Mouse (Mus musculus) A20 (cell line): Measurements from ENCODE around the gene Ralgapb.

Experiments
- DNase-seq: peaks from one replicate; pipeline ENCODE4 v3.0.0-alpha.2; 2011; ENCODE audit warnings: low read depth, low spot score

The Ralgapb gene

DNA sequence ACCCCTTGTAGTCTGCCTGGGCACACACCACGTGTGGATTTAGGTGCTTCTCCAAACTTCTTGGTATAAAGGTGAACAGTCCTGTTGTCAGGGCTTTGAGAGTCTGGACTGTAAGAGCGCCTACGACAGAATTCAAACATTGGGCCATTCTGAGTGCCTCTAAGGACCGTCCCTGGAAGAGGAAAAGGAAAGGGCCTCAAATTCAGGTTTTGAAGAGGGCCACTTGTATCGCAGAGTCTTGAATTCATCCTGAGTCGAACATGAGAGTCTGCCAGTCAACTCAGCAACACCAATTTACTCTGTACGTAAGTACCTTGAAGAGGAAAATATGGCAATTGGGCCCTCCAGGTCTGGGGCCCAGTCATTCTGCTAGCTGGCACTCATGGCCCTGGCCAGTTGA, 6.7 kb upstream of the Ralgapb start:
- DNase-seq = no peak

DNA sequence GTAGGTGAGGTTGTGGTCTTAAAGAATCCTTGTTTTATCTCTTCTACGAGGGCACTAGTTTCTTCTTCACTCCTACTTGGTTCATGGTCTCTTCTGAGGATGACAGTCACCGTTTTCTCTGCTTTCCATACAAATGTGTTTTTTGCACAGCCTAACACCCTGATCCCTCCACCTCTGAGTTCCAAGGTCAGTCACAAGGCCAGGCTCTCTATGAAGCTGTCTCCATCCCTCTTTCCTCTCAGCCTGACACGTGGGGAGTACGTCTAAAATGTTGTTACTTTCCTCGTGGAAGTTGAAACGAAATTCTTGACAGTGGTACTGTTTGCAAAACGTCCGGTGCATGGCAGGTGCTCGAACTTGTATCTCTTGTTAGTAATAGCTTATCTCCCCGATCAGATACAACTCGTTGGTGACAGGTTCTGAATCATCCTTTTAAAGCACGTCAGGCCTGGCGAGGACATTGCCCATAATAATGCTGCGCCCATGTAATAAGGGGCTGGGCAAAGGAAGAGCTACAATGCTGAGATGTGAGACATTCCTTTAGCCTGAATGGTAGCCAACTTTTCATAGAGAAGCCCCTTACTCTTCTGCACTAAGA, 552 bp upstream of the Ralgapb start:
- DNase-seq = no peak

DNA sequence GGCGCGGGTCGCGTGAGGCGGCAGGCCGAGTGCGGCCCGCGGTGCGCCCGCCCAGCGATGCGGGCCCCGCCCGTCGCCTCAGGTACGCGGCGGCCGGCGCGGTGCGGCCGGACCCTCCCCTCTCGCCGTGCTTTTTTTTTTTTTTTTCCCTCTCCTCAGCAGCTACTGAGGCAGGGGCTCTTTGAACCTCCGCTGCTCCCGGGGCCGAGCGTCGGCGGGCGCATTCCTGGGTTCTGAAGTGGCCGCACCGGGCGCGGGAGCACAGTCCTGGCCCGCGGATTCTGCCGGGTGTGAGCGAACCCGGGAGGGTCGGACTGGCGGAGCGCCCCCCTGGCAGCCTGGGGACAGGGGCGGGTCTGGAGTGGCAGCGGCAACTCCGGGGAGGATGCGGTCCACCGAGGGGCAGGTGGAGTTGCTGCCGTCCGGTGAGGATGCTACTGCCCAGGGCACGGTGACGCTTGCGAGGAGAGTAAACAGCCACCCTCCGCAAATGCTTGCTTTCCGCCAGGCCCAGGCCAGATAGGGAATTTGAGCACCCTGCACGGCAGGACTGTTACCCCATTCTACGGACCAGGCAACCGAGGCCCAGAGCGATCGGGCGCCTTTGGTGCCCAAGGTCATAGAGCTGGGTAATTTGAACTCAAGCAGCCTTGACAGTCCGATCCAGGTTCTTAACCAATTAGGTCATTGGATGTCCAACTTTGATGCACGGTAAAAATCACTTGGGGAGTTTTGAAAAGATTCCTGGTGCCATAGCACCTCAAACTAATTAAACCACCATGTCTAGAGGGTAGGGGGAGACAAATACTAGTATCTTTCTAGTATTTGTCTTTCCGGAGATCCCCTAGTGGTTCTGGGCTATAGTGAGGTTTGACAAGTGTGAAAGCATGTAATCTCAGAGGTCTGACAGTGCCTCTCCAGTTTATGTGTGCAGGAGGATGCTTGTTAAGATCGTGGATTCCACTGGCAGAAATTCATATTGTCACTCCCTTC, 670 bp downstream of the Ralgapb start:
- DNase-seq = peak; percentile 65

DNA sequence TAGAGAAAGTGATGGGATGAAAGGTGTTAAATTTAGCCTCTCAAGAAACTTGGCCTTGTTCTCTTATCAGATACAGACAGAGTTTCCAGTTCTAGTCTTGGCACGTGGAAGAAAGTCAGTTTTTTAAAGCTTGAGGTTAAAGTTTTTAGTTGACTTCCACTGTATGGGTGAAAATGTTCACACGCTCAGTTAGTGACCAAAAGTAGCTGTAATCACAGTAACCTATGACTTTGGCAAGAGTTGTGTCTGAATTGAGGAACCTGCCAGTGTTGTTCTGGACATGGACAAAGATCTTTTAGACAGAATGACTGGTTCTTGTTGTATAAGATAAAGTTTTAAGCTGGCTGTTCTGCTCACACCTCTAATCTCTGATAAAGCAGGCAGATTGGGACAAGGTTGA, 3.6 kb downstream of the Ralgapb start:
- DNase-seq = no peak

DNA sequence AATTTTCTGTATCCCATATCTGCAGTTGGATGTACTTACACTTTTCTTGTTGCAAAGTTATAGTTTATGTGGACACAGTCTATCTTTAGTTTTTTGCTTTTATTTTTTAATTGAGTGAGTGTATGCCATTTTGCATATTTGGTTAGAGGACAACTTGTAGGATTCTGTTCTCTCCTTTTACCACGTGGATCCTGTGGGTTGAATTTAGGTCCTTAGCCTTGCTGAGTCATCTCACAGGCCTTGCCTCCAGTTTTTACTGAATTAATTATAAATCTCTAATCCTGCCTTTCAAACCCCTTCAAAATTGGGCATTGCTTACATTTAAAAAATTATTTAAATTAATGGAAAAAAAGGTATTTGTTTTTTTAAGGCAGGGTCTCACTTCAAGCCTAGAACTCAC, 6.2 kb downstream of the Ralgapb start:
- DNase-seq = no peak

- no peak for DNase-seq
Measured at GRCm38 (mm10) chr2:158418663-158419062, 9.0 kb downstream of the Ralgapb start.

DNA sequence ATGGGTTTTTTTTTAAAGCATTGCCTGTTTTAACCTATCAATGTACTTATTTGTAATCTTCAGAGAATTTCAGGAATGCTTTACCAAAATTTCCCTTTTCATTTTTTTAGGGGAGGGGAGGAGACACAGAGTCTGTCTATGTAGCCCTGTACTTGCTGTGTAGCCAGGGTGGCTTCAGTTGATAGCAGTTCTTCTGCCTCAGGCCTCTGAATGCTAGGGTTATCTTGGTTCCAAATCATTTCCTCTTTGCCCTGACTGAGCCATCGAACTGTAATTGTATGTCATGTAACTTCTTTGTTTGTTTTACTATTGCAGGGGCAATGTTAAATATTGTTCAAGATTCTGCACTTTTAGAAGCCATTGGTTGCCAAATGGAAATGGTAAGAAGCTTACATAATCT, 36.2 kb downstream of the Ralgapb start:
- no peak for DNase-seq

- DNase-seq = no peak
Measured at GRCm38 (mm10) chr2:158449845-158450244, 40.2 kb downstream of the Ralgapb start.

- DNase-seq = no peak
Measured at GRCm38 (mm10) chr2:158456451-158456850, 46.8 kb downstream of the Ralgapb start.

GRCm38 (mm10) chr2:158457610-158458009, 48.0 kb downstream of the Ralgapb start:
- DNase-seq = no peak

DNA sequence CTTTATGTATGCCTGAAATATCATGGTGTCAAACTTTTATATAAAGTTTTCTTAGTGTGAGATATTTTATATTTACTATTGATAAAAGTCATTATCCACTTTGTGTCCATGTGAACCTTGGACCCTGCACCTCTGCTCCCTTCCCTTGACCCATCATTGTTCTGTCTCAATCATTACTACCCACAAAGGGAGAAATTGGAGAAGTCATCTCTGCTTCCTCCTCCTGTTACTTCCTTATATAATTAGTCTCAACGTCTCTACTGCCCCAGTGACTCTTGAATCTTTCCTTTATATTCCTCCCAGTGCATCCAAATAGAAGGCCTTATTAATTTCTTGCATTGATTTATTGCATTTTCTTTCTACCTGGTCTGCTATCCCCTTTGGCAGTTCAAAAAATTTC, 52.8 kb downstream of the Ralgapb start:
- no peak for DNase-seq

DNA sequence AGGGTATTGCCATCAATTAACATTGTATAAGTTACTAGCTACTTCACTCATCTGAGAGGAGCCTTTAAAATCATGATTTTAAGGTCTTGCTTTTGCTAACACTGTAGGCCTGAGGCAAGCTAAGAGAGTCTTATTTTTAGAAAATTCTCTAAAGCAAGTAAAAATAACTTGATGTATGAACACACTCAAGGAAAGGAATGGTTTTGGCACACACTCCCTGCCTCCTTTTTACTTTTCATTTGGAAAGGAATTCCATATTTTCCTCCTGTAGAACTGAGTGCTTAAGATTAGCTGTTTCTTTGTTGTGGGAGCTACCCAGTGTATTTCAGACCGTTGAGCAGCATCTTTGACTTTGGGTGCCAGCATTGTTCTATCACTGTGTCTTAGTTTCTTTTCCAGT, 64.5 kb downstream of the Ralgapb start:
- DNase-seq = no peak

- no peak for DNase-seq
Measured at GRCm38 (mm10) chr2:158477640-158478039, 68.0 kb downstream of the Ralgapb start.

GRCm38 (mm10) chr2:158498457-158498856, 88.8 kb downstream of the Ralgapb start:
- DNase-seq = no peak

GRCm38 (mm10) chr2:158501836-158502812, 92.5 kb downstream of the Ralgapb start, which contains the start of gene Adig:
TSS of gene Adig (plus strand) at chr2:158502612.
- no peak for DNase-seq

DNA sequence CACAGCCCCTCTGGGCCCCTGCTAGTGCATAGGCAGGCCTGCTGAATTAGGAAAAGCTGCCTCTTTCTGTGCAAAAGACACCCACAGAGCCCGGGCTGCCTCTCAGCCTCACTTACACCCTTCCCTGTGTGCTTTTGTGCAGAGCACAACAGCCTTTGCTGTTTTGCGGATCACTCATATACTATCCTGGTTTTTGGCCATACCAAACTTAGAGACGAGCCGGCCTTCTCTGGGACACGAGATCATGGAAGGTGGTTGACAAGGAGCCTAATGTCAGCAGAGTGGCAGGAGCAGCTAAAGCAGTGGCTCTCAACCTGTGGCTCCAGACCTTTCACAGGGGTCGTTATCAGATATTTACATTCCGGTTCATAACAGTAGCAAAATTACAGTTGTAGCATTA, 93.6 kb downstream of the Ralgapb start:
- DNase-seq = no peak

DNA sequence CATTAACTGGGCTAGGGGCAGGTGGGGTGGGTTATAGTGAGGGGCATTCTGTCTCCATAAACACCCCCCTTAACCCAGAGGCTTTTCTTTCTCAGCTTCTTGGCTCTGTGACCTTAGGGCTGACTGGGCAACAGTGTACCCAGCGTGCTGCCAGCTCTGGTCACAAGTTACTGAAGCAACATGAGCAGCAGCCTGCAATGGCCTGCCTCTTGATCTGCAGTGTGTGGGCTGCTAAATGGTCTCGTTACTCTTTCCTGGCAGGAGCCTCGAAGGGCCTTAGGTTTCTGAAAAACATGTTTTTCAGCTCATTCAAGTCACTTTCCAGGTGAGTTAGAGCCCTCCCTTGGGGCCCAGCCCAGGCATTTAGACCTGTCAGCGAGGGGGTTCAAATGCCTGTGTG, 94.0 kb downstream of the Ralgapb start:
- no peak for DNase-seq

- DNase-seq = no peak
Measured at GRCm38 (mm10) chr2:158506475-158506874, 96.8 kb downstream of the Ralgapb start.

DNA sequence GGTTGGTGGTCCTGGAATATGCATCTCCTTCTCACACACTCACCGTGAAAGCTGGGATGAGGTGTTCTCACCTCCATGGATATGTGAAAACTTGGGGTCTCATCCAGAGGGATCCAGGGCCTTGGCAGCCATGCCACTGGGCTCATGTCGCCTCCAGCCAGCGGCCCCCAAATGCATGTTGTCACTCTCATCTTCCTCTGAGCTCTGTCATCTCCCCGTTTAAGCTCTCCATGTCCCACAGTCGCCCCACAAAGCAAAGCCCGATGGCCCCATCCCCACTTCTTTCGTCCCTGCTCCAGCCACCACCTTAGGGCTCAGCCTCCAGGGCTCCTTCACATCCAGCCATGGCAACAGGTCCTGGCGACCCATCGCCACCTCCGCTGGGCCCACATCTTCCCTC, 97.4 kb downstream of the Ralgapb start:
- DNase-seq = no peak

GRCm38 (mm10) chr2:158510665-158511064, 101.0 kb downstream of the Ralgapb start:
- no peak for DNase-seq

GRCm38 (mm10) chr2:158512528-158512927, 102.9 kb downstream of the Ralgapb start, which contains the start of gene Arhgap40:
TSS of gene Arhgap40 (plus strand) at chr2:158512796.
- no peak for DNase-seq
